Mouse (Mus musculus) hindbrain, postnatal 0 days (tissue): ENCODE measurements at regions not wholly inside any gene's neighbourhood (a gene's known extent, or its start where the extent isn't known, plus 50 kb on each side); places are given as distances from the start of the nearest gene placed in this dataset.

Source experiments
- ATAC-seq: fragments of 200-750 bp; cut with Nextera tagmentation; 2 replicates; pipeline ENCODE4 v1.8.0; 2017; ENCODE audit warnings: mild to moderate bottlenecking, moderate TSS enrichment, moderate library complexity
- DNase-seq: peaks from one replicate; pipeline ENCODE4 v3.0.0-alpha.2; 2015; ENCODE audit warnings: low spot score
- H3K27ac ChIP-seq: fragments of 300-500 bp; sonication (generic); 2 replicates; pipeline ENCODE4 v1.5.1; 2014; ENCODE audit warnings: mild to moderate bottlenecking
- H3K27me3 ChIP-seq: fragments of 300-500 bp; sonication (generic); 2 replicates; pipeline ENCODE4 v1.6.1; 2014; ENCODE audit warnings: low read length, mixed read lengths; ENCODE audit not compliant: insufficient read depth
- H3K36me3 ChIP-seq: fragments of 300-500 bp; sonication (generic); 2 replicates; pipeline ENCODE4 v1.6.1; 2014; ENCODE audit warnings: low read length, mixed read lengths; ENCODE audit not compliant: insufficient read depth
- H3K4me1 ChIP-seq: fragments of 300-500 bp; sonication (generic); 2 replicates; pipeline ENCODE4 v1.6.1; 2014; ENCODE audit warnings: antibody characterized with exemption, low read length, mixed read lengths; ENCODE audit not compliant: insufficient read depth
- H3K4me2 ChIP-seq: fragments of 300-500 bp; sonication (generic); 2 replicates; pipeline ENCODE4 v1.6.1; 2014; ENCODE audit warnings: low read depth, mild to moderate bottlenecking, low read length, moderate library complexity, mixed read lengths
- H3K4me3 ChIP-seq: fragments of 300-500 bp; sonication (generic); 2 replicates; pipeline ENCODE4 v1.5.1; 2014; ENCODE audit warnings: low read length
- H3K9ac ChIP-seq: fragments of 300-500 bp; sonication (generic); replicated peaks from 2 replicates; pipeline ENCODE4 v1.6.1; 2014; ENCODE audit warnings: mild to moderate bottlenecking, low read length, moderate library complexity, mixed read lengths
- H3K9me3 ChIP-seq: fragments of 300-500 bp; sonication (generic); 2 replicates; pipeline ENCODE4 v1.6.1; 2016; ENCODE audit warnings: low read length, mixed read lengths
- CTCF ChIP-seq: IDR thresholded peaks from 2 replicates; pipeline ENCODE4 v1.5.1; 2016; ENCODE audit warnings: antibody characterized with exemption, control low read depth, low read depth
- WGBS: fragments of 180-500 bp; shearing (Covaris S2); extraction: QIAGEN DNeasy Blood & Tissue Kit; methylation state at CpG from one replicate; pipeline ENCODE4 v1.1.7; 2014; 5-methylcytosine and 5-hydroxymethylcytosine counted together

GRCm38 (mm10) chr1:71472691-71473090 is 58.0 kb upstream of the Abca12 start:
- H3K4me3 ChIP-seq, result no peak overlapping the region
- H3K9ac ChIP-seq, result no peak overlapping the region
- no peaks in the 10 kb centered on the region for H3K36me3 ChIP-seq
- H3K4me1 ChIP-seq, result no peaks in the 10 kb centered on the region
- no peak overlapping the region for H3K27ac ChIP-seq
- TF ChIP-seq CTCF, result no peak
- H3K27me3 ChIP-seq, result no peaks in the 10 kb centered on the region
- H3K9me3 ChIP-seq, result no peaks in the 10 kb centered on the region
- no peak for ATAC-seq
- no peak overlapping the region for H3K4me2 ChIP-seq
- DNase-seq, result no peak

- H3K4me3 ChIP-seq, result no peak overlapping the region
- no peaks in the 10 kb centered on the region for H3K4me1 ChIP-seq
- no peaks in the 10 kb centered on the region for H3K36me3 ChIP-seq
- no peaks in the 10 kb centered on the region for H3K9me3 ChIP-seq
- no peak for TF ChIP-seq CTCF
- H3K27me3 ChIP-seq, result no peaks in the 10 kb centered on the region
- no peak for ATAC-seq
- no peak overlapping the region for H3K9ac ChIP-seq
- 93% methylated on average over 4 of the region's 4 CpGs for WGBS
- H3K4me2 ChIP-seq, result no peak overlapping the region
- DNase-seq, result no peak
- H3K27ac ChIP-seq, result no peak overlapping the region
Observed at GRCm38 (mm10) chr1:71483149-71483548, 68.4 kb upstream of the Abca12 start.

- no peaks in the 10 kb centered on the region for H3K4me1 ChIP-seq
- H3K4me3 ChIP-seq, result no peak overlapping the region
- no peak overlapping the region for H3K27ac ChIP-seq
- no peaks in the 10 kb centered on the region for H3K36me3 ChIP-seq
- H3K9me3 ChIP-seq, result no peaks in the 10 kb centered on the region
- no peaks in the 10 kb centered on the region for H3K27me3 ChIP-seq
- 78% methylated on average over 4 of the region's 4 CpGs for WGBS
- DNase-seq (no peak), ATAC-seq (no peak)
- no peak for TF ChIP-seq CTCF
- no peak overlapping the region for H3K9ac ChIP-seq
- no peak overlapping the region for H3K4me2 ChIP-seq
Observed at GRCm38 (mm10) chr1:71494576-71494975, 62.4 kb upstream of the Atic start.

- H3K4me3 ChIP-seq, result no peak overlapping the region
- no peaks in the 10 kb centered on the region for H3K9me3 ChIP-seq
- no peak overlapping the region for H3K27ac ChIP-seq
- H3K4me1 ChIP-seq, result peaks cover 3% of the 10 kb centered on the region; the same call in 1 of the 2 replicates
- peak; percentile 69 for TF ChIP-seq CTCF
- H3K4me2 ChIP-seq, result peak overlapping the region; percentile 29; the same call in 1 of the 2 replicates
- no peaks in the 10 kb centered on the region for H3K27me3 ChIP-seq
- H3K9ac ChIP-seq, result no peak overlapping the region
- no peaks in the 10 kb centered on the region for H3K36me3 ChIP-seq
- 10% methylated on average over 5 of the region's 5 CpGs for WGBS
- no peak for ATAC-seq
- DNase-seq, result peak; percentile 77
Observed at GRCm38 (mm10) chr1:71505898-71506297, 51.1 kb upstream of the Atic start.

- peaks cover 3% of the 10 kb centered on the region; the same call in 1 of the 2 replicates for H3K4me1 ChIP-seq
- no peak overlapping the region for H3K27ac ChIP-seq
- no peak overlapping the region for H3K4me3 ChIP-seq
- DNase-seq (no peak), ATAC-seq (no peak)
- 53% methylated on average over 3 of the region's 3 CpGs for WGBS
- no peaks in the 10 kb centered on the region for H3K27me3 ChIP-seq
- H3K9ac ChIP-seq, result no peak overlapping the region
- no peak overlapping the region for H3K4me2 ChIP-seq
- no peaks in the 10 kb centered on the region for H3K36me3 ChIP-seq
- TF ChIP-seq CTCF, result no peak
- no peaks in the 10 kb centered on the region for H3K9me3 ChIP-seq
Observed at GRCm38 (mm10) chr1:71506534-71506933, 50.4 kb upstream of the Atic start.
